Mouse (Mus musculus) cerebellum, adult 2 months (tissue): ENCODE data around the gene Tmem109.

Source experiments
- CTCF ChIP-seq: fragments of 200-500 bp; IDR thresholded peaks from 2 replicates; pipeline ENCODE4 v1.5.1; 2011; ENCODE audit warnings: low read depth, mild to moderate bottlenecking, control low read depth, low read length, moderate library complexity, borderline replicate concordance; ENCODE audit not compliant: insufficient read depth
- POLR2A ChIP-seq: fragments of 200-500 bp; IDR thresholded peaks from 2 replicates; pipeline ENCODE4 v1.6.1; 2011; ENCODE audit warnings: low read length, control low read depth, borderline replicate concordance; ENCODE audit not compliant: insufficient read depth

- no peak for TF ChIP-seq CTCF
- no peak for TF ChIP-seq POLR2A
These were observed 37.6 kb downstream of the Tmem109 start for GRCm38 (mm10) chr19:10844206-10844605.
